Mouse (Mus musculus) CH12.LX (cell line): ENCODE data around the gene Snrk. TPM values are rescaled to one million over a fixed set of nuclear protein-coding genes. Genes with fewer than 3 reads are reported as not detected.

Experiments
- DNase-seq: peaks from one replicate; pipeline ENCODE4 v3.0.0-alpha.2; 2013; ENCODE audit errors: extremely low read depth
- H3K27ac ChIP-seq: 2 replicates; pipeline ENCODE4 v1.5.1; 2012; ENCODE audit warnings: low read depth, mild to moderate bottlenecking, control low read depth, moderate library complexity; ENCODE audit not compliant: insufficient read depth
- H3K27me3 ChIP-seq: replicated peaks from 2 replicates; pipeline ENCODE3; 2012; ENCODE audit warnings: inconsistent platforms
- H3K36me3 ChIP-seq, 2 experiments: replicated peaks in 1 of 2; 2 replicates each; pipeline versions ENCODE3 to v1.6.1; 2012; ENCODE audit warnings: inconsistent platforms in 1 of 2, low read length in 1 of 2, mild to moderate bottlenecking in 1 of 2, mixed read lengths in 1 of 2, moderate library complexity in 1 of 2; ENCODE audit not compliant: control insufficient read depth in 1 of 2, insufficient read depth in 1 of 2
- H3K4me1 ChIP-seq, 2 experiments: 2 replicates each; pipeline ENCODE4 v1.6.1; 2012; ENCODE audit warnings: inconsistent platforms in 1 of 2, moderate library complexity in 1 of 2; ENCODE audit not compliant: insufficient read depth in 2 of 2, control insufficient read depth in 1 of 2
- H3K4me2 ChIP-seq: 2 replicates; pipeline ENCODE4 v1.6.1; 2012; ENCODE audit warnings: low read depth, mild to moderate bottlenecking, control low read depth; ENCODE audit not compliant: poor library complexity, insufficient read depth, severe bottlenecking
- H3K4me3 ChIP-seq, 3 experiments: fragments of 150-350 bp in 1 of 3; sonication (generic) in 1 of 3; replicated peaks in 1 of 3; 2 replicates each; pipeline versions ENCODE3 to v1.5.1; 2011 to 2012; ENCODE audit warnings: low read depth in 2 of 3, low read length in 2 of 3, mild to moderate bottlenecking in 2 of 3, moderate library complexity in 2 of 3, control low read depth in 1 of 3, improper control_type of control experiment in 1 of 3, inconsistent platforms in 1 of 3, mixed read lengths in 1 of 3; ENCODE audit not compliant: poor library complexity in 1 of 3
- H3K79me2 ChIP-seq: replicated peaks from 2 replicates; pipeline ENCODE4 v1.6.1; 2012; ENCODE audit warnings: mild to moderate bottlenecking, moderate library complexity; ENCODE audit not compliant: control insufficient read depth, poor library complexity, insufficient read depth, severe bottlenecking; ENCODE audit errors: extremely low read depth
- H3K9ac ChIP-seq: 2 replicates; pipeline ENCODE4 v1.6.1; 2012; ENCODE audit warnings: low read depth, mild to moderate bottlenecking, control low read depth, moderate library complexity; ENCODE audit not compliant: insufficient read depth
- H3K9me3 ChIP-seq: replicated peaks from 2 replicates; pipeline ENCODE3; 2012; ENCODE audit warnings: low read length, inconsistent platforms, mixed read lengths
- CHD1 ChIP-seq: IDR thresholded peaks from 2 replicates; pipeline ENCODE4 v1.6.1; 2012; ENCODE audit warnings: low read depth, low read length, improper control_type of control experiment, inconsistent platforms
- ELF1 ChIP-seq: IDR thresholded peaks from 2 replicates; pipeline ENCODE4 v1.6.1; 2014; ENCODE audit warnings: low read depth, mild to moderate bottlenecking, inconsistent platforms, low read length, improper control_type of control experiment
- ETS1 ChIP-seq: conservative IDR thresholded peaks from 2 replicates; pipeline ENCODE4 v1.6.1; 2012; ENCODE audit warnings: low read depth, mild to moderate bottlenecking, inconsistent platforms, low read length, improper control_type of control experiment, moderate library complexity
- IRF4 ChIP-seq: IDR thresholded peaks from 2 replicates; pipeline ENCODE4 v1.6.1; 2014; ENCODE audit warnings: low read depth, mild to moderate bottlenecking, inconsistent platforms, low read length, improper control_type of control experiment
- KAT2A ChIP-seq: IDR thresholded peaks from 2 replicates; pipeline ENCODE4 v1.6.1; 2012; ENCODE audit warnings: low read length, improper control_type of control experiment, inconsistent platforms; ENCODE audit not compliant: insufficient replicate concordance
- MAFK ChIP-seq: IDR thresholded peaks from 2 replicates; pipeline ENCODE4 v1.6.1; 2011; ENCODE audit warnings: low read length, improper control_type of control experiment; ENCODE audit not compliant: insufficient replicate concordance
- MAZ ChIP-seq: IDR thresholded peaks from 2 replicates; pipeline ENCODE4 v1.6.1; 2012; ENCODE audit warnings: low read depth, mild to moderate bottlenecking, inconsistent platforms, low read length, improper control_type of control experiment, moderate library complexity
- MXI1 ChIP-seq: IDR thresholded peaks from 2 replicates; pipeline ENCODE4 v1.6.1; 2011; ENCODE audit warnings: mild to moderate bottlenecking, low read depth, low read length, improper control_type of control experiment
- POLR2A ChIP-seq: IDR thresholded peaks from 2 replicates; pipeline ENCODE4 v1.6.1; 2011; ENCODE audit warnings: low read depth, mild to moderate bottlenecking, improper control_type of control experiment, low read length
- POLR2AphosphoS2 ChIP-seq: IDR thresholded peaks from 2 replicates; pipeline ENCODE4 v1.6.1; 2011; ENCODE audit warnings: low read depth, low read length, improper control_type of control experiment
- SIN3A ChIP-seq: IDR thresholded peaks from 2 replicates; pipeline ENCODE4 v1.6.1; 2012; ENCODE audit warnings: low read length, improper control_type of control experiment, inconsistent platforms
- TBP ChIP-seq: conservative IDR thresholded peaks from 2 replicates; pipeline ENCODE4 v1.6.1; 2011; ENCODE audit warnings: low read depth, low read length, improper control_type of control experiment
- UBTF ChIP-seq: IDR thresholded peaks from 2 replicates; pipeline ENCODE4 v1.6.1; 2012; ENCODE audit warnings: low read depth, mild to moderate bottlenecking, inconsistent platforms, low read length, improper control_type of control experiment, moderate library complexity
- USF2 ChIP-seq: conservative IDR thresholded peaks from 2 replicates; pipeline ENCODE4 v1.6.1; 2011; ENCODE audit warnings: low read depth, low read length, improper control_type of control experiment
- ZC3H11A ChIP-seq: IDR thresholded peaks from 2 replicates; pipeline ENCODE4 v1.6.1; 2012; ENCODE audit warnings: low read depth, mild to moderate bottlenecking, inconsistent platforms, low read length, improper control_type of control experiment
- ZMIZ1 ChIP-seq: IDR thresholded peaks from 2 replicates; pipeline ENCODE4 v1.6.1; 2012; ENCODE audit warnings: low read depth, mild to moderate bottlenecking, inconsistent platforms, low read length, improper control_type of control experiment
- dilution Hi-C: fragments of 300-500 bp; cut with MboI; formaldehyde crosslinking; loops from 2 replicates; pipeline ENCODE4 v1.14.3; 2020; ENCODE audit warnings: low sequenced_read_pairs; ENCODE audit not compliant: extremely low pct_unique_long_range_greater_than_20kb, extremely low pct_ligation_motif_present
- in situ Hi-C: fragments of 300-500 bp; cut with MboI; formaldehyde crosslinking; loops from 3 replicates; pipeline ENCODE4 v1.14.3; 2019; ENCODE audit warnings: low sequenced_read_pairs, low pct_ligation_motif_present, low pct_unique_long_range_greater_than_20kb, mixed read lengths
- polyA plus RNA-seq: library from polyadenylated mRNA; unstranded; fragments of >175 nt; gene quantifications from 2 replicates; pipeline ENCODE4 v1.2.1, GENCODE M21; 2012; ENCODE audit warnings: low read depth; ENCODE audit not compliant: insufficient read length
- total RNA-seq, 2 experiments: library from RNA; depleted of rRNA; stranded (reverse); fragments of 300-350 nt in 1 of 2; fragments of >200 nt in 1 of 2; gene quantifications; 2 replicates each; pipeline ENCODE4 v1.2.3; 2012 to 2014

Gene Snrk
- total and polyA plus RNA-seq, 3 experiments, result 6.1 to 13.1 (median 7.0) TPM

- no peak overlapping the region for H3K27ac ChIP-seq
- H3K27me3 ChIP-seq, result peaks cover 8% of the 10 kb centered on the region
- H3K36me3 ChIP-seq, result no peaks in the 10 kb centered on the region
- no peak overlapping the region for H3K9ac ChIP-seq
- no peak overlapping the region for H3K4me3 ChIP-seq
- H3K4me1 ChIP-seq, result no peaks in the 10 kb centered on the region
- TF ChIP-seq SIN3A (no peak), UBTF (no peak), POLR2AphosphoS2 (no peak), USF2 (no peak), KAT2A (no peak), TBP (no peak), MAZ (no peak), ZC3H11A (no peak), IRF4 (no peak), ETS1 (no peak)
- no peaks in the 10 kb centered on the region for H3K9me3 ChIP-seq
- H3K4me2 ChIP-seq, result no peak overlapping the region
- in situ Hi-C loops, result loop anchor here (10.0 kb wide), 1 partner anchor 56 kb away; no protein-coding TSS in a partner anchor
- no peaks in the 10 kb centered on the region for H3K79me2 ChIP-seq
- dilution Hi-C loops, result no loop called here
- DNase-seq, result no peak
Measured at GRCm38 (mm10) chr9:122091171-122091570, 25.9 kb upstream of the Snrk start.

DNA sequence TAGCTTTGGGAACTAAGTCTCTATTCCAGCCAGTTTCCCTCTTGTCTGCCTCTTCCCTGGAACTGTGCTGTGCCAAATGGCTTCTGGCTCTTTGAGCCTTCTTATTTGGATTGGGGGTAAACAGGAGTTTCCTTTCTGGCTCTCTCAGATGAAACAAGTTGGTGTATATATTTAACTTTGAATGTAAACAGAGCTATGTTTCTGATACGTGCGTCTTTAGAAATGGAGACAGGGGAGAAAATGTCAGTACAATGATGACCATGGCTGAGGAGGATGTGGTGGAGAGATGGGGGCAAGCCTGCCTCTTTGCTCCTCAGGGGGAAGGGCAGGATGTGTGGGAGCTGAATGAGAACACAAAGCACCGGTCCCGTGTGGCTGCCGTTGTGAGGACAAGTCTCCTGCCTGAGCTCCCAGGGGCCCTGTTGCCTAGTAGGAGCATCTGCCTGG lies 25.3 kb upstream of the Snrk start:
- DNase-seq, result no peak
- H3K27me3 ChIP-seq, result peaks cover 8% of the 10 kb centered on the region
- H3K4me3 ChIP-seq, result no peak overlapping the region
- H3K4me1 ChIP-seq, result no peaks in the 10 kb centered on the region
- H3K4me2 ChIP-seq, result no peak overlapping the region
- H3K36me3 ChIP-seq, result no peaks in the 10 kb centered on the region
- dilution Hi-C loops (no loop called here), in situ Hi-C loops (loop anchor here (10.0 kb wide), 1 partner anchor 57 kb away; no protein-coding TSS in a partner anchor)
- H3K9ac ChIP-seq, result no peak overlapping the region
- H3K79me2 ChIP-seq, result no peaks in the 10 kb centered on the region
- no peak for TF ChIP-seq ZMIZ1
- H3K9me3 ChIP-seq, result no peaks in the 10 kb centered on the region
- no peak overlapping the region for H3K27ac ChIP-seq

- H3K36me3 ChIP-seq, result no peaks in the 10 kb centered on the region
- no peak overlapping the region for H3K4me2 ChIP-seq
- peaks cover 12% of the 10 kb centered on the region for H3K27me3 ChIP-seq
- H3K27ac ChIP-seq, result no peak overlapping the region
- H3K9me3 ChIP-seq, result no peaks in the 10 kb centered on the region
- H3K4me1 ChIP-seq, result peaks cover 0 to 3% of the 10 kb centered on the region in 2 experiments; a peak in 1 of 4 replicates
- H3K4me3 ChIP-seq, result no peak overlapping the region
- dilution Hi-C loops, result no loop called here
- TF ChIP-seq SIN3A, result no peak
- TF ChIP-seq MAFK, result no peak
- no peak for TF ChIP-seq ELF1
- no peak for TF ChIP-seq MAZ
- TF ChIP-seq UBTF, result no peak
- TF ChIP-seq POLR2AphosphoS2, result no peak
- TF ChIP-seq MXI1, result no peak
- no peak for TF ChIP-seq TBP
- no peak for TF ChIP-seq POLR2A
- TF ChIP-seq ZC3H11A, result no peak
- TF ChIP-seq CHD1, result no peak
- no peaks in the 10 kb centered on the region for H3K79me2 ChIP-seq
- no peak overlapping the region for H3K9ac ChIP-seq
- no peak for DNase-seq
- in situ Hi-C loops, result loop anchor here (10.0 kb wide), 1 partner anchor 59 kb away; no protein-coding TSS in a partner anchor
Measured at GRCm38 (mm10) chr9:122094171-122094570, 22.9 kb upstream of the Snrk start.
